Mouse (Mus musculus) neural tube, embryonic 10.5 days (tissue): ENCODE results near the gene Wsb1.
"Not testable (repeated sequence)": the region's sequence is repeated elsewhere in the genome, so short reads cannot be mapped to it uniquely, and the experiment has no call there.

Source experiments
- DNase-seq: peaks from one replicate; pipeline ENCODE4 v3.0.0-alpha.2; 2017; ENCODE audit warnings: low spot score; ENCODE audit errors: extremely low spot score

Gene Wsb1

DNA sequence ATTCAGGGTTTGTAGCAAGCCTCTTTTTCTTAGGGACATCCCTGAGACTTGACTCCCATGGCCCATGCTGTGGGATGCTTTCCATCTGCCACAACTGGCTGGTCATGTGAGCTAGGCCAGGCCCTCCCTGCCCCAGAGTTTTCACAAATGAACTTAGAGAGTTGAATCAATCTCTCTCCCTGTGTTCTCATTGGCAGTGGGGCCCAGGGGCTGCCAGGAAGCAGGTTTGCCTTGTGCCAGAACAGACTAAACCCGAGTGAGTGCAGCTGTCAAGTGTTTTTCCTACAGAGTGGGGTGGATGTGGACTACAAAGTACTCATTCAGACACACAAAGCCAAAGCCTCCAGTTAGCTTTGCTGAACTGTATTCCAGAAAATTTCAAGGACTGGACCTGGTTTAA, 12.7 kb upstream of the Wsb1 start:
- no peak for DNase-seq

DNA sequence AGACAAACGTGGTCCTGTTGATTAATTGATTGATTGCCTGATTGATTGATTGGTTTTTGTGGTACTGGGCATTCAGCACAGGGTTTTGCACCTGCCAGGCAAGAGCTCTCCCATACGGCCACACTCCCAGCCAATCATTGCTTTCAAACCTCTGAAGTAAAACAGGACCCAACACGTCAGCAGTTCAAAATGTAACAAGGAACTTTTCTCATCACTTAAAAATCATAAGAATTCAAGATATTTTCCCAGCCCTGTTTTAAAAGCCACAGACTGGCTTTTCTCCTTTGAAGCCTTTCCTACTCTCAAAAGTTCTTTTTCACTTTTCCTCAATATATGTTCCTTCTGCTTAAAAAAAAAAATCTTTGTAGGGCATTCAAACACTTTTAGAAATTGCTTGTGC, 9.9 kb upstream of the Wsb1 start:
- no peak for DNase-seq

DNA sequence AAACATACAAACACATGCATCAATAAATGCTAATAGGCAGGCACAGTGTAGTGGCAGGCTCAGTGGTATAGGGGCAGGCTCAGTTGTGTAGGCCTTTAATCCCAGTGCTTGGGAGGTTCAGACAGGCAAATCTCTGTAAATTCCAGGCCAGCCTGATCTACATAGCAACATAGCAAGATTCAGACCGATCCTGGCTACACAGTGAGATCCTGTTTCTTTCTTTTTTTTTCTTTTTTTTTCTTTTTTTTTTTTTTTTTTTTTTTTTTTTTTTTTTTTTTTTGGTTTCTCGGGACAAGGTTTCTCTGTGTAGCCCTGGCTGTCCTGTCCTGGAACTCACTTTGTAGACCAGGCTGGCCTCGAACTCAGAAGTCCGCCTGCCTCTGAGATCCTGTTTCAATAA, 5.7 kb upstream of the Wsb1 start:
- DNase-seq = not testable (repeated sequence)

DNA sequence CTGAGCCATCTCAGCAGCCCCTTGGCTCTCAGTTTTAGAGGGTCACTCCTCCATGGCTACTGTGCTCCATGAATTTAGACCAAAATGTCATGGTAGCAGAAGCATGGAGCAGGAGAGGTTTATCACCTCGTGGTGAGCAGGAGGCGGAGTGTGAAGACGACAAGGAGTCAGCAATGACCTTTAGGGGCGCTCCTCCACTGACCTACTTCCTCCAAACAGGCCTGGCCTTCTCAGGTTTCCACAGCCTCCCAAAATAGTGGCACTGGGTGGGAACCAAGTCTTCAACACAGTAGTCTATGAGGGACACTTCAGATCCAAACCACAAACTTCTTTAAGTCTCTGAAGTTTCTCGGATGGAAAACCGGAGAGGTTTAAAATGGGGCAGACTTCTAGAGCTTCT, 4.3 kb upstream of the Wsb1 start:
- DNase-seq = no peak

DNA sequence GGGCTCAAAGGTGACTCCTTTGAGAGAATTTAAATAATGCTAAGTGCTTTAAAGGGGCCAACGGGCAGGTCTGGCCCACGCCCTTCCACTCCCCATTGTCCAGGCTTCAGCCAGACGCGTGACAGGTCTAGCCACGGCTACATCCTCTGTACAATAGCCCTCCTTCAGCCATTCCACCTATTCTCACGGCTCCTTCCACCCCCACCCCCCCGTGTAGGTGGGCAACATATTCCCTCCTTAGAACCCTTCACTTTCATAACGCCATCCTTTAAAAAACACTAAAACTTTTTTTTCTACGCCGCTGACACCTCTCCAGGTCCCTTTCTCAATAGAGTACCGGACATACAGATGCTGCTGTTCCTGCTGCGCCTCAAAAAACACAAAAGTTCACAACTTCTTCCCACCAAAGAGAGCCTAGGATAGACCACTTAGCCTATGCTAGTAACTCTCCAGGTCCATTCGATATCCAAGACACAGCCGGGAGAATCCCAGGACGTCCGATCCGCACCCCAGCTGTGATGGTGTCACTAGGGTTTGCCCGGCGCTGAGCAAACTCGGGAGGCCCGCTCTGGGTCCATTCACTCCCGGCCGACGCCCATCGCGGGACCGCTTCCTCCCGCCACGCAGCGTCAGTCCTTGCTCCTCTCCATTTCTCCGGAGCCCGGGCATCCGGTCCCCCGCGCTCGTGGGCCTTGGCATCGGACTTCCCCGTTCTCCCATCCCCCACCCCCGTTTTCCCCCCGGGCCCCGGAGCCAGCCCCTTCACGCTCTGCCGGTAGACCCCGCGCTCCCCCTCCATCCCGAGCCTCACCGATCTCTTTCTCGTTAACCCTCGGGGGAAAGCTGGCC, 705 bp downstream of the Wsb1 start:
- peak; percentile 36 for DNase-seq

DNA sequence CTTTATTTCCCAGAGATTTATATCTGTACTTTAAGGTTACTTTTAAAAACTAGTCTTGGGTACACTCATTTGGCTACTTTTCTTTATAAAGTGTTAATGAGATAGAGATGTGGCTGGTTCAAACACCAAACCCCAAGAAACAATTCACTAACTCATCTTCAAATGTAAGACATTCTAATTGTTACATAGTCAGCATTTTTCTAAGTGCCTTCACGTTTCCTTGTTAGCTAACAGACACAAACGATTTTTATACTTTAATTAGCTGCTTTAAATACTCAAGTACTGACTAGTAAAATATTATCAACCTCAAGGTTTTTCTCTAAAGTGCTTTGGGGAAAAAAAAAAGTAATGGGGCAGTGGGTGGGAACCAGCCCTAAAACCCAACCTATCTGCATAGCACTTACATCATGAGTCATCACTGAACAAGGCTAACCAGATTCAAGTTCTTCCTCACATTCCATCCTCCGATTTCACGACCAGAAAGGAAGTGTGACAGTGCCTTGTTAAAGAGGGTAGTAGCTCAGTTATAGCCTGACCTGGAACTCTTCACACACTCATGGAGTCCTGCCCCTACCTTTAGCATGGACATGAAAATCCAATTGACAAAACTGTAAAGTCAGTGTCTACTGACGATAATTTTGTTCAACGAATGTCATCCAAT, 1.5 kb downstream of the Wsb1 start:
- DNase-seq = no peak

DNA sequence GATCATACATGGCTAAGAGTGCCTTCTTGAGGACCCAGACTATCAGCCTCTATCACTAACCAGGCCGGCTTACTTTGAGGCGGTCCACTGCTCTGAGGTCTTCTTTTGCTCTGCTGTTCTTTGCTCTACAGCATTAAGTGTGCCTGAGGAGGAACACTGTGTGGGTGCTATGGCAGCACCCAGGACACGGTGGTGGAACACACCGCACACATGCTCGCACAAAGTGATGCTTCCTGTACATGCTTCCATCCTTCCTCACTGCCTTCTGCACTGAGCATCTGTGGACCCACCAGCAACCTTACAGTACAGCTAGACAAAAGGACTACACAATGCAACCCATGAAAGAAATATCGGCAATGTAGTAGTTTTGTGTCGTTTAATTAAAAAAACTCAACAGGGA, 15.4 kb downstream of the Wsb1 start:
- DNase-seq = no peak

DNA sequence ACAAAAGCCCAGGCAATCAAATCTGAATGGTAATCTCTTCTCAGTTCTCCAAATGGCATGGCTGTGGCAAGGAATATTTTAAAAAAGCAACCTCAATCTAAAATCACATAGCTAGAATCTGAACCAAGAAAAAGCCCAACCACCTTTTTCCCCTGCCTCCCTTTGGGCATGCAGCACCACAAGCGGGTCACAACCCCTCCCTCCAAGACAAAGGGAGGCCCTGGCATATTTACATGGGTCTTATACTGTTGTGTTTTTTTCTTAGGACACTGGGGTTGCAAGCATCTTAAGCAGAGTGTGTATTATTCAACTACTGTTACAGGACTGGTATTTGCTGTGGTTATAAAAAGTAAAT, 16.1 kb downstream of the Wsb1 start:
- no peak for DNase-seq

DNA sequence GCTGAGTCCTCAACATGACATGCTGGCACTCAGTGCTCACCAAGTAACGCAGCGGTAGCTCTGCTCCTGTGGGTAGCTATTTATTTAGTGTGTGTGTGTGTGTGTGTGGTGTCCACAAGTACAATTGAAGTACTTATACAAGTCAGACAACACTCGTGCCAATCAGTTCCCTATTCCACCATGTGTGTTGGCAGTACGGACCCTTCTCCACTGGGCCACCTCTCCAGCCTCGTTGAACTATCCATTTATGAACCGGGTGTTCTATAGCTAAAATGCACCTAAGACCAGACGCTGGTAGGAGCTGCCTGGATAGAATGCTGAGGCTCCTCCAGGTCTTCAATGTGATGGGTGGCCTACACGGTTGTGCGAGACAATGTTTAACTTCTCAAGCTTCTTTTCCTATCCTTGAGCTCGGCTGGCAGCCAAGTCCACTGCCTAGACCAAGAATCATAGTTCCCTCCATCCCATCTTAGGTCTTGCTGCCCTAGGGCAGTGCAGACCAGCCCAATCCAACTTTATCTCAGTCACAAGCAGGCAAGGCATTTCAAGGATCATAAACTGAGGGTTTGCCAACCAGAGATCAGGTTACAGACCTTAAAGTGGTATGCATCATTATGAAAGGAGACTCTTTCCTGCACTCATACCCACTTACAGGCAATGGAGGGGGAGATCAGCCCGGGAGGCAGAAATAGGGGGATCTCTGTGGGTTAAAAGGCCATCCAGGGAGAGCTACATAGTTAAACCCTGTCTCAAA, 16.6 kb downstream of the Wsb1 start:
- no peak for DNase-seq

DNA sequence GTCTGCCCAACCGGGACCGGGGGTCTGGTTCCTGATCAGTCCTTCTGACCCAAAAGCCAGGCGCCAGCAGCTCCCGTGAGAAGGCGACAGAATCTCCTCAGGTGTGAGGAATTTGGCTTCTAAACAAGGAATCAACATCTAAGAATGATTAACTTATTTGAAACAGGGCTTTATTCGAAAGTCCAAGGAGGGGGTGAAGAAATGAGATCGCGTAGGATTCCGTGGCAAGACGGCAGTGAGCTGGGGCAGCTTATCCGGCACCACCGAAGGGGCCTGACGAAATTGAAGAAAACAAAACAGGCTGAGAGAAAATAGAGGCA, 24.3 kb downstream of the Wsb1 start:
- no peak for DNase-seq

DNA sequence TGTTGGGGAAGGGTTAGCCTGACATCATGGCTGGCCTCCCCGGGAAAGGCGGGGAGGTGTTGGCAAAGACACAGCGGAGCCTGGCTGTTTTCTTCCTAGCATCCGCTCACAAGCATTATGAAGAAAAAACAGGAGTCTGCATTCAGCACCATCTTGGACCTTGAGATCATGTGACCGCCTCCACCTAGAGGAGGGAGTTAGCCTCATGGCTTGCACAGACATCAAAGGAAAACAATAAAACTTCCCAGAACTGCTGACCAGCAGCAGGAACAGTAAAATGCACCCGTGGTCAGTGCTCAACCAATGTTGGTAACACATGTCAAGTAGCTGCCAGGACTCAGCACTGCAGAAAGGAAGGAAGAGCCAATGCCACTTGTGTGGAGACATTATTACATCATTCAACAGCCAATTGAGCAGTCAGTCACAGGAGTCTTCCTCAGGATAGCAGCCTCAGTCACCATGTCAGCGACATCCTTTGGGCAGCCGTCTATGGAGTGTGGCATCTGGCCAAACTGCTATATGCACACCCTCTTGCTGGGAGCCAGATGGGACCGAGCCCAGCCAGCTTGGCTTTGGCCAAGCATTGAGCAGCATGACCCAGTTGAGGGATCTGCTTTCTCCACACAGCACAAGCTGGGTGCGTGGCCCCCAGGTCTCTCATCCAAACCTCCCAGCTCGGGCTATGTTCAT, 24.8 kb downstream of the Wsb1 start:
- no peak for DNase-seq

DNA sequence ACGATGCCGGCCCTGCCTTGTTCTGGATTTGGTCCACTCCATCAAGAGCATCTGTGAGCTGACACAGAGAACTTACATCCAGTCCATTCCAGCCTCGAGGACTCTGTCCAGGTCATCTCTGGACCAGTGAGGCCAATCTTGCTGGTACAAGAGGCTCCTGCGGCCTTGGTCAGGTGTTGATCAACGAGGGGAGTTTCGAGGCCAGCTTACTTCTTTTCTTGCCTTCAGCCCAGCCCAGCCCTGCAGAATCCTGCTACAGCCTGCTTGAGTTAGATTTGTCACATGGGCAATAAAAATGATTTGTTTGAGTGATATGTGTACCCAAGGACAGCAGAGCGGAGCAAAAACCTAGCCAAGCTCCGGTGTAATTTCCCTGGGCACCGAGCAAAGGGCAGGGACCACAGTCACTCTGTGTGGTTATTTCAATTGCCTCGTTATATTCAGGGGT, 25.4 kb downstream of the Wsb1 start:
- DNase-seq = no peak

DNA sequence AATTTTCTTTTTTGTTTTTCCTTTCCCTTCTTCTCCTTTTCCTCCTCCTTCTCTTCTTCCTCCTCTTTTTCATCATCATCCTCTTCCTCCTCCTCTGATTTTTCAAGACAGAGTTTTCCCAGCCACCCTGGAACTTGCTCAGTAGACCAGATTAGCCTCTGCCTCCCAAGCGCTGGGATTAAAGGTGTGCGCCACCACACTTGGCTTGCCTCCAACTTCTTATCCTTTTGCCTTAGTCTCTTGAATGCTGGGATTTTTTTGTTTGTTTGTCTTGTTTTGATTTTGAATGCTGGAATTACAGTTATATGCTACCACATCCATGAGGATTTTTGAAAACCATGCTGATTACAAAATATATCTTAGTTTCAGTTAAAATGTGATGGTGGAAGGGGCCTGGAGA, 26.4 kb downstream of the Wsb1 start:
- DNase-seq = no peak

DNA sequence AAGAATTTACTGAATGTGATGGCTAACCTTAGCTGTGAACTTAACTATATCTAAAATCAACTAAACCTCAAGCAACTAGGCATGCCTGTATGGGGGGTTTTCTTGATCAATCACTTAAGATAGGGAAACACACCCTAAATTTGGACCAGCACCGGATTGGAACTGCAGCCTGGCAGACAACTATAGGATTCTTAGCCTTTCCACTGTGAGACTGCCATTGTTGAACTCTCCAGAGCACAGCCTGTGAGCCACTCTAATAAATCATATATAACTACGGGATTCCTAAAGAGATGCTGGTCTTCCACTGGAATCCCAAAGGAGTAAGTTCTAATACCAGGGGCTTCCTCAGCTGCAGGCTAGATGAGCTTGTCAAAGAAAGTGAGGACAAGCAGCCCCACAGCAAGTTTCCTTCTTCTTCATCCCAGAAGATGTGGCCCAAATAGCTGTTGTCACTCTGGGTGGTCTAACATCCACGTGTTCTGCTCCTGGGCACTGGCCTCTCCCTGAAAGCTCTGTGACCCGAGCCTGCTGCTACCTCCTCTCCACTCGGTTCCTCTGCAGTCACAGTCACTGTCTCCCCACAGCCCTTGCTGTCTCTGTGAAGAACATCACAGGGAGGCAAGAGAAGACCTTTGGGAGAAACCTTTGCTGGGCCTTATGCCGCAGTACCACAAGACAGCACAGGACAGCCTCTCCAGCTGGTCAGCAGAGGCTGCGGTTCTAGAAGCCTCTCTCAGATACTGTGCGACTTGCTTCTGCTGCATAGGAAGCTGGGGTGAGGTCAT, 28.9 kb downstream of the Wsb1 start:
- DNase-seq = no peak

DNA sequence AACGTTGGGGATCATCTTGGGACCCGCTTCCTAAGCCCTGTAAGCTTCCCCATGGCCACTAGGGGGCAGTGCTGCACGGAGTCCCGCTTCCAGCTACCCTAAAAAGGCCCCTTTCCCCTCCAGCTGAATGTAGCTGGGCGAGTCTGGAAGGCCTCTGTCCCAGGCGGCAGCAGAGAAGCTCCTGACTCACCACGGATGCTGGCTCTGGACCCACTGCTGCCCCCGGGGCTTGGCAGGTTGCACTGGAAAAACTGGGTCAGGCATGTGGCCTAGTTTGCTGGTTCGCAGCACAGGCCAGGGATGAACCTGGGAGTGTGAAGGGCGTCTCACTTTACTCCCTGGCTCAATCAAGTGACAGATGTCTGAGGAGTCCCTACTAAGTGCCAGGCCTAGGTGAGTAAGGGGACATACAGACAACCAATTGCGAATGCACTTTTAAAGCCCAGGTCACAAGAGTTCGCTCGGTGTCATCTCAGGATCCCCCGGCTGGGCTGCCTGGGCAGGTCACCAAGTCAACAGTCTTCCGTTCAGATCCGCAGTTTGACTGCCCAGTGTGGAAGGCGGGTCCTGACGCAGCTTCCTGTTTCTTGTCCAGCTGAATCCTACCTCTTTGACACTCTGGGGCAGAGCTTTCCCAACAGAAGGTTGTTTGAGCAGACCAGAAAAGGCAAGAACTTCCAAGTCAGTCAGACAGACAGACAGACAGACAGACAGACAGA, 29.8 kb downstream of the Wsb1 start:
- DNase-seq = peak; percentile 89

DNA sequence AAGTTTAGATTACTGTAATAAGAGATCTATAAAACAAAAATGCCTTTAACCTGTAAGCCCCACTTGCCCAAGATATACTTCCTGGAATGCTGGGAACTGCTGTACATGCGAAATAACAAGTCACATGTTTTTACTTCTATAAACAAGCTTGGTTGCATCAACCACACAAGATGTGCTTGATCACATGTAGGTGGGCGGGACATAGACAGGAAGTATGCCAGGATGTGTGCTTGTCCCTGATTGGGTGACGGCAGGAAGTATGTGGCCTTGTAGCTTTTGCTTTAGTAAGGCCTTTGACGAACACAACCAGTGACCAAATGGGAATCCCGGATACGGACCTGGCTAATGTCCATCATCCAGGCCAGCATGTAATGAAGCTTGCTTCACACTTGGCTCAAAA, 31.1 kb downstream of the Wsb1 start:
- DNase-seq = no peak

DNA sequence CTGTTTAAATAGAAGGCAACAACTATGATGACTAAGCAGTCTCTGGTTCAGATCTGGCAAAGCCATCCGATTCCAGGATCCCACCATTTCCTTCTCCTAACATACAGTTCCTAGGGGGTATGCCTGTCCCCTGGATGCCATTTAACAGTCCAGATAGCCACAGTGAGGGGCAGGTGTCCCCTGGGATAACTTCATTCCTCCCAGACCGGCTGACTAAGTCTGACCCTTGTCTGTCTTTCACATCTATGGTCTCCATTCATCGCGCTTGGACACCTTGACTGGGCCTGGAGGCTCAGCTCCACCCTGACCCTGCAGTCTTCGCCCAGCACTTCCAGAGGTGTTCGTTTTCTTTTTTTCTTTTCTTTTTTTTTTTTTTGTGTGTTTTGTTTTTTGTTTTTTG, 31.8 kb downstream of the Wsb1 start:
- no peak for DNase-seq

DNA sequence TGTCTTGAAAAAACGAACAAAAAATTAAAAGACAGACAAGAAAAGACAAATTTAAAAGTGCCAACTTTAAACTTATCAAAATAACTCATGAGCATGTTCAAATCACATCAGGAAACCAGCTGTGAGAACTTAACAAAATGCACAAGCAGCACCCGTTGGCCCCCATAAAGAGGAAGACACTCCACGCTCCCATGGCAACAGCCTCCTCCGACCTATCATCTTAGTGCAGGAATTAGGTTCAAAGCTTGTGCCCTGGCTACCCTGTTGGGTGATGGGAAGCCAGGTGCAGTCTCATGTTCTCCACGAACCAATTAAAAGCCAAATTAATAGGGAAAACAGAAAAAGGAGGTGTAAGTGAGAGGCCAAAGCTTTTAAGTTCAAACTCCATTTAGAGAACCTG, 32.8 kb downstream of the Wsb1 start:
- no peak for DNase-seq

DNA sequence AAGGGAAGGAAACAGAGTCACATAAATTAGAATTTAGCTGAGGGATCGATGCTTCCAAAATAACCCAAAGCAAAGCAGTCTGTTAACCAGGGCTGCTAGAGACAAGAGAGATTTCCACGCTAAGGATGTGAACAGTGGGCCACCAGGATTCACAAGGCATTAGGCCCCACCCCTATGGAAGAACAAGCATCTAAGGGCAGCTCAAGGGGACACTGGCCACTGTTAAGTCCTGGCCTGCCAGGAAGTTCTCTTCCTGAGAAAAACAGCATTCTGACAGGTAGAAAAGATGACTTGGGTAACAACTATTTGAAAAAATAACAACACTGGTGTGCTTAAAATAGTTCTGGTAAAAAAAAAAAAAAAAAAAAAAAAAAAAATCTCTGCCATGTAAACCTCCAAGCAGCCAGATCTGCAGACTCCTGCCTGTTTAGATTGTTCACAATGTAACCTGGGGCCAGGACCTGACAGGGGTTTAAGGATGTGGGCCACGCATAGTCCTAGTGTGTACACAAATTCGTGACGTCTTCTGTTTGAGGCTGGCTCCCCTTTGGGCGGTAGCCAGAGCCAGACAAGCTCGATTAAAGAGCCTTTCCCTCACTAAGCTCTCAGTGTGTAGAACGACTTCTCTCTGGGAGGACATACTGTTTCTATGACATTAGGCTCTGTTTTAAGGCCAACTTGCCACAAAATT, 35.4 kb downstream of the Wsb1 start:
- no peak for DNase-seq

DNA sequence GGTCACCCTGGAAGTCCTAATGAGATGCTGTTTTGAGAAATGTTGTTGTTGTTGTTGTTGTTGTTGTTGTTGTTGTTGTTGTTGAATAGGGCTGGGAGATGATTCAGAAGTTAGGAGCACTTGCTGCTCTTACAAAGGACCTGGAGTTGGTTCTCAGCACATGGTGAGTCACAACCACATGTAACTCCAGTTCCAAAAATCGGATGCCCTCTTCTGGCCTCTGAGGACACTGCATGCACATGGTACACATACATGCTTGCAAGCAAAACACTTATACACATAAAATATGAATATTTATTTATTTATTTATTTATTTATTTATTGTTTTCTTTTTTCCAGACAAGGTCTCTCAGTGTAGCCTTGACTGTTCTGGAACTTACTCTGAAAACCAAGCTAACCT, 36.4 kb downstream of the Wsb1 start:
- no peak for DNase-seq
